Mouse (Mus musculus) adipocyte (in vitro differentiated cells): ENCODE results near the gene Morc1.
A peak's percentile ranks its signal among the peaks of the same experiment; 100 is the strongest.

Experiments
- DNase-seq: peaks from one replicate; pipeline ENCODE4 v3.0.0-alpha.2; 2016; ENCODE audit warnings: low spot score

The Morc1 gene

DNA sequence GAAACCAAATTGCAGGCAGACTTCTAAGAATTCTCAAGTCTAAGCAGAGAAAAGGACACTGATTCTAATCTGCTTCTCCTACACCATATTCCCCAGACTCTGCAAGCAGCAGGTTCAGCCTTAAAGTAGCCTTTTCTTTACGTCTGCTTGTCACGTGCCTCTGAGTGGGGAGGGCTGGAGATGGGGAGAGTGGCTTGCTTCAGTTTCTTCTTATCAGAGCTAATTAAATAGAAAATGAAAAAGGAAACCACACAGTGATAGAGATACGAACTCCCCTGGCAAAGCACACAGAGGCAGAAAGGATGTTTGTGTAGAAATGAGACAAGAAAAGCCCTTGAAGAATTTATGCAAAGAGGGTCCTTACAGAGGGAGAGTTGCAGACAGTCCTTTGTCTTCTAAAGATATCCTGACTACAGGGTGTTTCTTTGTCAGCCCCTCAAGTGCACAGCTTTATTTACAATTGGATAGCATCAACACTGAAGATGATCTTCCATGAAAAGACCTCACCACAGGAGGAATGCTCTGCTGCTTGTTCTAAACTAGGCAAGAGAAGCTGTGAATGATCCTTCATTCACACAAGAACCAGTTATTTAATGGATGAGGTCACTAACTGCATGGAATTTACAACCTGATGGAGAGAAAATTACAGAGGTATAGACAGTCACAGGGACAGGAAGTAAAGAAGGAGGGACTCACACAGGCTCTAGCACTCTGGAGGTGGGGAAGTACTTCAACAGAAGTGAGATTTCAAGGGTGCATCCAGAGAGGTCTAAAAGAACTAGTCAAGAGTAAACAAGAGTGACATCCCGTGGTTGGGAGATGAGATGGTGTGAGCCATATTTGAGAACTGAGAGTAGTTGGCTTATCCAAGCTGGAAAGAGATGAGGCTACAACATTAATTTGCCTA, 44.1 kb downstream of the Morc1 start:
- DNase-seq, result no peak

DNA sequence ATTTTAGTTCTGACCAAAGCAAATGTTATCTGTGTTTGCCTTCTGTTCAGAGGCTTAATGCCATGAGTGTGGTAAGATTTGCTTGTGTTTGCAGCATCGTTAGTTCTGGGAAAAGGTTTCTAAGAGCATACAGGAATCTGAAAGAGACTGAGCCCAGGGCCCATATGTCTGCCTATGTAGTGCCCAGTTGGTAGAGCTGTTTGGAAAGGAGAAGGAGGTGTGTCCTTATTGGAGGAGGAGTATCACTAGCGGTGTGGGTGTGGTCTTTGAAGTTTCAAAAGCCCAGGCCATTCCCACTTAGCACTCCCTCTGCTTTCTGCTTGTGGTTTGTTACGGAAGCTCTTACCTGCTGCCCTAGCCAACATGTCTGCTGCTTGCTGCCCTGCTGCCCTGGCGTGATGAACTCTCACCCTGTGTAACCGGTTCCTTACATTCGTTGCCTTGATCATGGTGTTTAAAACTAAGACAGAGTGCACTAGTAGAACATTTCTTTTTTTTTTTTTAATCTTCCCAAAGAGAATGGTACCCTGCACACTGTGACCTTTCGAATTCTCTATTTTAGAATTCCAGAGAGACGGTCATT, 48.3 kb downstream of the Morc1 start:
- no peak for DNase-seq

DNA sequence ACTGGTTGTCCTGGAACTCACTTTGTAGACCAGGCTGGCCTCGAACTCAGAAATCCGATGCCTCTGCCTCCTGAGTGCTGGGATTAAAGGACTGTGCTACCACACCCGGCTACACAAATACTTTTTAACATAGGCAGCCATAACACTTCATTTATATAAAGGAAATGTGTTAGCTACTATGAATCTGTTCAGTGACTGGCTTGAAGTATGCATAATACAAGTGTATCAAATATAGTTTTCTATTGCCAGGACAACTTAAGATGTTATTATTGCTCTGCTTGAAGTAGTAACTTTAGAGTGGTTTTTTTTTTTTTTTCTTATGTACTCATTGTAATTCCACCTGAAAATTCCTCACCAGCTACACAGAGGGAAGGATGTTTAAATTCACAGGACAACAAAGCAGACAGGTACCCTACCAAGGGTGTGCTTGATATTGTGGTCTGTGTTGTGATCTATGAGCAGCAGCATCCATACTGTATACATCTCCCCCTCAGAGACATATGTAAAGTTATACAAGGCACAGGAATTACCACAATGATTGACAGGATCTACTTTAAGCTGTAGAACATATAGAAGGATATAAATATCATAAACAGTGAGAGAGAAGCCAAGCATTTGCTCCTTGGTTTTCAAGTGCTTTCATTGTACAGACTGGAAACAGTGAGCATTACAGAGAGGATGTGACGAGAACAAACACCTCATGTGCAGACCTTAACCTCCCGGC, 85.9 kb downstream of the Morc1 start:
- no peak for DNase-seq

DNA sequence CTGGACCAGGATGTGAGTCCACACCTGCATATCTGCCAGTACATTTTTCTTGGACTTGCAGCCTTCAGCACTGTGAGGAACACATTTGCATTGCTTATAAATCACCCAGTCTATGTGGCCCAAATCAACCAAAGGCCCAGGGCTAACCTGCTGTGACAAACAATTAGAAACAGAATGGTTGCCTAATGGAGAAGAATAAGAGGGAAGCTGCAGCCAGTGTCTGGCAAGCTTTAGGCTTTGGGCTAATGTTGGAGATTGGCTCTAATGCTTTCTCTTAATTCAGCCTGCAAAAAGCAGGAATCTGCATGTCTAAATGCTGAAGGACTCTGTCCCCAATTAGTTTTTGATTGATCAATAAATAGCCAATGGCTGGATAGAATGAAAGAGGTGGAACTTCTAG, 88.5 kb downstream of the Morc1 start:
- no peak for DNase-seq

DNA sequence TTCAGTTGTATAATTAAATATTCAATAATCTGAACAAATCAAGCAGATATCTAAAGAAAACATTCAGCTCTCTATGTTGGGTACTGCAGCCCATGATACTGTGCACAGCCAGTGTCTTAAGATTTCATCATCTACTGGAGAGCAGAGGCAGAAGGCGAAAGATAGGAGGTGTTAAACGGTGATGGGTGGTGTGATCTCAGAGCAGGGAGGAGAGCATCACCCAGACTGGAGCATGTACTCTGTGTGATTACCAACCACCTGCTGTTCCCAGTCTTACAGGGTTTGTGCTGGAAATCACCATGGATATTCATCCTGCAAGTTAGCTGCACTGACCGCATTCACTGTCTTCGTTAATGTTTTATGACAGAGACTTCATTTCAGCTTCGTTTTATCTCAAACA, 106.1 kb downstream of the Morc1 start:
- no peak for DNase-seq

DNA sequence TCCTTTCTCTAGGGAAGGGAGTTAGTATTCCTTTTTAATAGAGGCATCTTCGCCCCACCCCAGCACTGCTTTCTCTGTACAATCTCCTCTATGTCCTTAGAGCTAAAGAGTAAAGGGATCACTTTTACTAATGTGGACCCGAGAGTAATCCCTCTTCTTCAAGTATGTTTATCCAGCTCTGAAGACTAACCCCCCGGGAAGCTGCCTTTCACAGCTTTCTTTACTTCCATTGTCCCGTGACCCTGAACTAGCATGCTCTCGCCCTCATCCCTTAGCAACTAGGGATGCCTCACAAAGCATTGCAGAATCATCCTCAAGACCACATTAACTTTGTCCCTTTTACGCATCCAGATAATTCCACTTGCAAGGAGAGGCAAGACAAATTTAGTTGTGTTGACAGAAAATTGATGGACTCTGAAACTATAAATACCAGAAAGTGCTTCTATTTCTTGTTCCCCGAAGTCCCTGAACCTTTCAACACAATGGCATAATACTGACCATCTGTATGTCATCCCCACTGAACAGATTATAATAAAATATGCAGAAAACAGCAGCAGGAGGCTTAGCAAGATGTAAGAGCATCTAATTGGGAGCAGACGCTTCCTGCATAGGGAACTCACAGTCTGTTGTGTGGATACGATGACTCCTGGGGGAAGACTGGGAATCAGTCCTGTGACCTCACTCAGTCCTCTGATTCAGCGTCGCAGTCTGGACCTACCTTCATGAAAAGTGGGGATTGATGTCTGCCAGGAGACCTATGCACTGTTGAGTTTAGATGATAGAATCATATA, 131.4 kb downstream of the Morc1 start:
- DNase-seq, result no peak

DNA sequence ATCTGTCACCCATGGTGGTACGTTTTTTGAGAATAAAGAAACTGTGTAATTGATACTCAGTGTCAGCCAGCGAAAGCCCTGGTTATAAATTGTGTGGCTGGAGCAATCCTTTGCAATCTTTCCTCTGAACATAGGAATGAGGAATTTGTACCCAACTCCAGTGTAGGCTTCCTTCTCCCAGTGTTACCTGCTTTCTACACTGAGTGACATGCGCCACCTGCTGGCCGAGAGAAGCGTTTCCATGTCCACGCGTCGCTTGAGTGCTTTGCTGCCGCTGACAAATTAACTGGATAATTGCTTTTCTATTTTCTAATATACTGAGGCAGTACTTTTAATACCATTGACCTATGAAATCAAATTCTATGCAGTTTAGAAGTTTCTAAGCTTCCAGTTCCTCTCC, 139.3 kb downstream of the Morc1 start:
- peak; percentile 46 for DNase-seq

DNA sequence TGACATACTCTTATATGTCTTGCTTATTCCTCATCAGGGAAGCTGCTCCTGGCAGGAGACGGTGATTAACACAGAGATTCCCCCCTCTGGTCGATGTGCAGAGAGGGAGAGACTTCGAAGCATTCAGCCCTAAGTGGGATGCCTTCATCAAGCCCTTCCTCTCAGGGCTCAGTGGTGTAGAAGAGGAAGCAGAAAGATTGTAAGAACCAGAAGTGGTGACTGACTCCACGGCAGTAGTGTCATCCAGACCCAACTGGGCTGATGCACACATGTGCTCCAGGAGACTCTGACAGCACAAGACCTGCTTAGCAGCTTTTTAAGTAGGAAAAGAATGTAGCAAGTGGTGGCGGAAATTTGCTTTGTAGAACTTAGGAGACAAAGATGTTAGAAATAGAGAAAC, 143.0 kb downstream of the Morc1 start:
- DNase-seq, result no peak

DNA sequence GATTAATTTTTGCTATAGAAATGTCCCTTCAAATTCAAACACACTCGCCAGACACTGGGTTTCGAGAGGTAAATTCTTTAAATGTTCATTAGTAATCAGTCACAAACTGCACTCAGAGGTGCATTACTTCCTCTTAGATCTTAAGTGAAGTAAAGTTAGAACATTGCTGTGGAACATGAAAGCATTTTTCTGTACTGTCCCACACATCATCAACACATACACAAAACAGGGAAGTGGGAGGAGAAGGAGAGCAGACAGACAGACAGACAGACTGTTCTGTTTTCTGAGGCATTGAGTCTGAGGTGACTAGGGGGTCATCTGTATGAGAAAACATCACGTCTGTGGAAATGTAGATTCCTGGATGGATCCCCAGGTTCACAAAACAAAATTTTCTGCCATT, 143.5 kb downstream of the Morc1 start:
- no peak for DNase-seq

DNA sequence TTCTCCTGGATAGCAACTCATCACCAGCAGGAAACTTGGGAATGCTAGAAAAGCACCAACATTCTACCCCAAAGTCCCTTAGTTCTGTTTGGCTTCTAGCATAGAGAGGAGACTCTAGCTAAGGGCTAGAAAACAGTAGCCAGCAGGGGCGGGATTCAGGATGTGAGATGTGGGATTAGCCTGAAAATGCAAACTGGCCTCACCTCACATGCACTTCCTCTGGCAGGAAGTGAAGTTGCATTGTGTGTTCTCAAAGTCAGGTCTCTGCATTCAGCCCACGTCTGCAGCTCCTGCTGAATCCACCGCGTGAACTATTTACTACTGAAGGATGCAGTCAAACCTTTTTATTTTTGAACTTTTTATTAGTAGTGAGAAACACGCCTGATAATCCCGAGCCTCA, 154.3 kb downstream of the Morc1 start:
- no peak for DNase-seq

DNA sequence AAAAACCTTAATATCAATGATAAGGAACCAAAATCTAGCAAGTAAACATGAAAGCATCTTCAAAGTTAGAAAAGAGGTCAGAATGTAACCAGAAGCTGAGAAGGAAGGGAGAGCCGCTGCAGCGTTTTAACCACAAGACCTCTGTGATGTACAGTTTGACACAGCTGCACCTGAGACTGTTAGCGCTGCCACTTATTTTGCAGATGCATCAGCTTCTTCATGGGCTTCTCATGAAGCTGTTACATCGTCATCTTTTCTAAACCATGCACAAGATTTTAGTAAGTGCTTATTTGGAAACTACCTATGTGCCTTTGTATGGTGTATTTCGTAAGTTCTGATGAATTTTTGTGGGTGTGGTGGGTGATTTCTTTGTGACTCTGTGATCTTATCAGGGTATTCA, 163.4 kb downstream of the Morc1 start:
- no peak for DNase-seq

DNA sequence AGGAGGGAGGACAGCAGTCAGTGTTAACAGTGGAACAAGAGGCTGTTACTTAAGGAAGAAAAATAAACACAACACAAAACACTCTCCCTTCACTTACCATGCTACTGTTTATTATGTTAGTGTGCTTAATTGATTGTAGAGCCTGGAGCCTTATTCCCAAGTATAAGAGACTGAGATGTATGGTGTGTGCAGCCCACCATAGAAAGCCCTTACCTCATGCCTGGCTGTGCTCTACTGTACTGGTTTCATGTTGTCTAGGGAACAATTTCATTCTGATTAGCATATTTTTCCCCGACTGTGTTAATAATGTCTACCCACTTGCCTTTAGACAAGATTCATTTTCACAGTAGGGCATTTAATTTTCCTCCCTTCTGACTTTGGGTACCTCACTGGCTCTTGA, 164.2 kb downstream of the Morc1 start:
- DNase-seq, result no peak

DNA sequence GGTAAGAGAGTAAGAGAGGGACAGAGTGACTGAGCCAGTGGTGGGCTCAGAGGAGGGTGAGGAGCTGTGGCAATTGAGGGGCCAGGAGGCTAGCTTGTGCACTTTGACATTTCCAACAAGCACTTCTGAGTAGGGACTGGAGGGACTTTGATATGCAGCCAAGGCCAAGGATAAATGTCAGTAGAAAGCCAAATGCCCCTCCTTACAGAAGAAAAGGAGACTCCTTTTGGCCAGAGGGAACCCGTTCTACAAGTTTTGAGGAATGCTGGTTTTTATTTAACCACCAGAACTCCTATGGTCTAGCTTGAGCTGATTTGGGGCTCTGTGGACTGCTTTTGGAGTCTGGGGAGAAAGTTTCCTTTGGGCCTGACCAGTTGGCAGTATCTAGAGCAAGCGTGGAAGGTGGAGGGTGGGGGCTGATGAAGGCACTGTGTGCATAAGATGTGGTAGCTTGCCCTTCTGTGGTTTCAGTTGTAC, 172.7 kb downstream of the Morc1 start:
- no peak for DNase-seq

DNA sequence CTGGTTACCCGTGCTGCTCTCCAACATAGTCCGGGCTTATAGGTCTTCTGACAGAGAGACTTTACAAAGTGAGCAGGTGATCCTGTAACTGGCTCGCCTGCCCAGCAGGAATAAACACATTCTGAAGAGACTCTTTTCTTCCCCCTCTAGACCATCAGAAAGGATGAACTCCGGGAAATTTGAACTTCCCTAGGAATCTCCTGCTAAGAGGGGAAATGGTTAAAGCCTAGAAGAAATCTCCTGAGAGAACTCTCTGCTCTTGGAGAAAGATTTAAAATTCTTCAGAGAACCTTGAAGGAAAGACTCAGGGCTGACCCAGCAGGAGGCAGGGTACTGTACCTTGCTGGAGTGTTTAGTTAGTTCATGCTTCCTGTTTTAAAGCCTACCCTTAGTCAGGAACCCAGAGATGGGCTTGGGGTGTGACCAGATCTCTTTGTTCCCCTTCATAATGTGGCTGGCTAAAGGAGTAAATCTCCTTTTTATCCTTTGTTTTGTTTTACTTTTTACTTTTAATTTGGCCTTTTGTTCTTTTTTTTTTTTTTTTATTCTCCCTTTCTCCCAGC, 175.5 kb downstream of the Morc1 start:
- no peak for DNase-seq

DNA sequence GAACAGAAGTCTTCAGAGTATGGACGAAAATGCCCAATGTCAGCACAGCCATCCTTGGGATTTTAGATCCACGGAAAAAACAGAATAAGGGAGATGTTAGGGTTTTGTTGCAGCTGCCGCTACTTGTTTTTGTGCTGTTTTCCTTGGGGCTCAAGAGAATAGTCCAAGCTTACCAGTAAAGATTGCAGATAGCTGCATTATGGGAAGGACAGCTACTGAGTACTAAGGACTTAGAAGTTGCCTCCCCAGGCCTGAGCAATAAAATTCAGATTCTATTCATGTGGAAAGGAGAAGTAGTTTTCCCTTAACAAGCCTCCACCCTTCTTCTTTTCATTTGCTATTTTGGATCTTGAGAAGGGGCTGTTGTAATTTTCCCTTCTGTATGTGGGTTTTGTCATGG, 177.2 kb downstream of the Morc1 start:
- DNase-seq, result no peak

DNA sequence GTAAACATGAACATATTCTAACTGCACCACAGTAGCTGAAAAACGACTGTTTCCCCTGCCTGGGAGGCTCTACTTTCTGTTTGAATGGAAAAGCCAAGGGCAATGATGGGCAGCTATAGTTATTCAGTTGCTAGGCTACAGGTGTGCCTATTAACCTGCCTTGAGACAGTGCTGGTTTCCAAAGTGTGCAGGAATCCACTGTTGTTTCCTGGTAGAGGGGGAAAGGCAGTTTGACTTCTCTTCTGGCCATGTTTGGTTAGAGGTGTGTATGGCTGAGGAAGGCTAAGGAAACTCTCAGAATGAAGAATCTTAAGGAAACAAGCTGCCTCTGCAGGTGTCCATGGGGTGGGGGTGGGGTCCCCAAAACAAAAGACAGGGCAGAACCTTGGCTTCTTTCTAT, 179.8 kb downstream of the Morc1 start:
- no peak for DNase-seq

DNA sequence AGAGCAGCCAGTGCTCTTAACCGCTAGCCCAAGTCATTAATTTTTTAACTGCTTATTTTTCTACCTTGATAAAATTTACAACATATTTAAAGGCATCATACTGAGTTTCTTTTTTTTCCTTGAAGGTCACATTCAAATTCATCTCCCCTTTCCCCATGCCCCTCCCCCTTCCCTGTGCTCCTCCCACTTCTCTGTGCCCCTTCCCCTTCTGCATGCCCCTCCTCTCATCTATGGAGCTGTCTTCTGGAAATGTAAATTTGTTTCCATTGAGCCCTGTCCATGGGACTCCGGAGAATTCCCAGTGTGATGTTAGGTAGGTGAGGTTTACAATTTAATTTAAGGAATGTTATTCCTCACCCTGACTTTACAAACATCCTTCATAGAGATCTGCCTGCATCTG, 180.4 kb downstream of the Morc1 start:
- no peak for DNase-seq

DNA sequence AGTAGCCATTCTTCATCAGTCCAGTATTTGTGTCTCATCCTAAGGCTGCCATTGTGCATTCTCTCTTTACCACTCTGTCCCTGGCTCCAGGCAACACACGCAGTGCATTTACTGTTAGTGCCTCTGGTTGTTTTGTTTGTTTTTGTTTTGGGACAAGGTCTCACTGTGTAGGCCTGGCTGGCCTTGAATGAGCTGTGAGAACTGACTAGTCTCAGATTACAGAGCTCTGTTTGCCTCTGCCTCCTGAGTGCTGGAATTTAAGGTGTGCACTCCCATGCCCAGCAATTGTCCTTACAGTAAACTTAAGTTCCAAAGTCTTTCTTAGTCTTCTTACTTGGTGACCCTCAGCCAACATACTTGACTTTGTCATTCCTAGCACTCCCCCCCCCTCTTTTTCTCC, 182.7 kb downstream of the Morc1 start:
- no peak for DNase-seq

DNA sequence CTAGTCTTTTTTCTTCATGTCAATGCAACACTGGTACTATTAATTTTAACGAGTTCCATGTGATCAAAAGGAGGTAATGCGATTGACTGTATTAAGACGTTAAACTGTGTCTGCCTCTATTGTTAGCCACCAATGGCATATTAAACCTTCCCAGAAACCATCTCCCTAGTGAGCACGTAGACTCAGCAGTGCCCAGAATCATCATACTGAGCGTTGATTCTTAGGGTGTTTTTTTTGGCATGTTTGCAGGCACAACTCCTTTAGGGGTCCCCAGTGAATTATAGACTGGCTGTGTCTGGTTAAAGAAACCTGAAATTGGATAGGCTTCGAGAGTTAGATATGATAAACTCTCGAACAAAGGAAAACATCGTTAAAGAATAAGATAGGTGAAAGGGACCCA, 189.5 kb downstream of the Morc1 start:
- no peak for DNase-seq

DNA sequence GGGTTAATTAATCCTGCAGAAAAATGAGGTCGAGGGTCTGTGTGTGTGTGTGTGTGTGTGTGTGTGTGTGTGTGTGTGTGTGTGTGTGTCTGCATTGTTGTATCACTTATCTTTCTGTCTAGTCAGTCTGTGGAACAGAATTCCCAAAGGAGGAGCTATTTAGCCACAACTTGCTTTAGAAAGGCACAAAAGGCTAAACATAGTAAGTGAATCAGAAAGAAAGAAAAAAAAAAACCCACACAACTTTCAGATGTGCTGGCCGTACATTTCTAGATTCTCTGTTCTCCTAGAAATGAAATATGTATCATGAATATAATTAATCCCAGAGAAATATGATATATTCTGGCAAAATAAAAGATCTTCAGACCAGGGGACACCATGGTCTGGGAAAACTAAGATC, 190.0 kb downstream of the Morc1 start:
- DNase-seq, result no peak

DNA sequence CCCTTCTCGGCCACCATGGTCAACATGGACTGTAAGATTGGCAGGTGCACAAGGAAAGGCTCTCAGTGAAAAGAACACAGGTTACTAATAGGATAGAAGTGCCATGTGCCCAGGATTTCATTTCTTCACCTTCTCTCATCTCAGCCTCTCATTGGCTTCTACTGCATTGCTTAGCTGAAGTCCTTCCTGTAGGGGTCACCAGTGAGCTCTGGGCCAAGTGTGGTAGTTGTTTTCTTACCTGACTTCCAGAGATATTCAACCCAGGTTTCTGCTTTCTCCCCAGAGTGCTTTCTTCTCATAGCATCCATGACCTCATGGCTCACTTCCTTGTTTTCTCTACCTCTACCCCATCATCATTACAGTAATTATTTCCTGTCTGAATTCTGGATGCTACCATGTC, 192.4 kb downstream of the Morc1 start:
- DNase-seq, result peak; percentile 12

DNA sequence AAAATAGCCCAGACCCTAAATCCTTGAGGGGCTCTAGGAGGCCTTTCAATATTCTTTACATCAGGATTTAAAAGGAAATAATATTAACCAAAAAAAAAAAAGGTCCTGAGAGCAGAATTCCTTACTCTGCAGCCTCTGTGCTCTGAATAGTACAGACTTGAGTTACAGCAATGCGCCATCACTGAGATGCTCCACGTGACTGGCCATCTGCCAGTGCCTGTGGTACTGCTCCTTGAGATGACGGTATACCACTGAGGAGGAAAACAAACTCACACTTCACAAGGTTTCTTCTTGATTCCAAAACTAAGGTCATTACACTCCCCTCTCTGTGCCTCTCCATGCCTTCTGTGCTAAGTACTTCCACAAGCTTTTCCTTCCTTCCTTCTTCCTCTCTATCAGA, 195.1 kb downstream of the Morc1 start:
- DNase-seq, result no peak
